Mouse (Mus musculus): ENCODE results near the gene Ppp1r12a. TPM values are rescaled to one million over a fixed set of nuclear protein-coding genes. Genes with fewer than 3 reads are reported as not detected.

Gene Ppp1r12a
- total and polyA plus RNA-seq, 2 experiments from 2014 or later, result 52.0 to 52.3 TPM

DNA sequence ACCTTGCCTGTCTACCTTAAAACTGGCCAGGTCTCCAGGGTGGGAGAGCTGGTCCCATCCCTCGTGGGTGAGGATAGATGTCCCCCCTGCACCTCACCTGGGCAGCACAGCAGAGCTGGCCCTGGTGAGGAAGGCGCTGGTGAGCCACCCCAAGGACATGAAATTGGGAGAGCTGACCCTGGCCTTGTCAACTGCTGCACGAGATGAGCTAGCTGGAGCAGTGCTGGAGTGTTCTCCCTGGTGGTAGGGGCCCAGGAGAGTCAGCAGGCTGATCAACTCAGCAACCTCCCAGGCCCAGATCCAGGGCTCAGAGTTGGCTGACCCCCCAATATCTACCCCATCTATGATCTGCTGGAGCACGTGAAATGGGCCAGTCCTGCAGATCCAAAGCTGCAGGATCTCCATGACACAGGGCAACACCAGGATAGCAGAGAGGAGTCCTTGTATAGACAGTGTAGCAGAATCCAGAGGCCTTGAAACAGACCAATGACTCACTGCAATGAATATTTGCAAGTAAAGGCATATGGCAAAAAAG is 17.9 kb upstream of the Ppp1r12a start:
- Histone ChIP-seq H3K36me3 (ENCODE audit: insufficient read depth, low read length) (no peaks in the 10 kb centered on the region), H3K4me1 (ENCODE audit: insufficient read depth, low read length) (no peaks in the 10 kb centered on the region), H3K27ac (no peak overlapping the region), H3K9ac (replicated peaks; ENCODE audit: low read length) (no peak overlapping the region), H3K4me2 (ENCODE audit: low read depth, low read length) (no peak overlapping the region), H3K9me3 (ENCODE audit: low read length) (no peaks in the 10 kb centered on the region), H3K4me3 (ENCODE audit: low read length) (no peak overlapping the region), H3K27me3 (ENCODE audit: insufficient read depth, low read length) (no peaks in the 10 kb centered on the region)
- WGBS, result 78% methylated on average over 4 of the region's 4 CpGs
- DNase-seq (ENCODE audit: low spot score) (no peak), ATAC-seq (no peak)
- TF ChIP-seq CTCF (IDR thresholded peaks at IDR 0.05; ENCODE audit: low read depth), result no peak

DNA sequence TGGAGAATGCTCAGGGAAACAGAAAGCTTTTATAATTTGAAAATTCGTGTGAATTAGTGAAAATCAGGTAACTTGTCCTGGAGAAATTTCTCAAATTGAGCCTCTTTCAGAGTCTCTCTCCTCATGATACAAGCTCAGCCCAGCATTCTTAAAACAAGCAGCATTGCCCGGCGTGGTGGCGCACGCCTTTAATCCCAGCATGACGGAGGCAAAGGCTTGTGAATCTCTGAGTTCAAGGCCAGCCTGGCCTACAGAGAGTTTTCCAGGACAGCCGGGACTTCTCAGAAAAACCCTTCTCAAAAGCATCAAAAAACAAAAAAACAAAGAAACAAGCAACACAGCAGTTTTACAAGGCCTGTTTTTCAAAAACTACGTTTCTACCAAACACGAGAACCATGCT is 16.3 kb upstream of the Ppp1r12a start:
- no peak overlapping the region for H3K27ac ChIP-seq
- no peaks in the 10 kb centered on the region for H3K9me3 ChIP-seq (ENCODE audit: low read length)
- TF ChIP-seq CTCF (IDR thresholded peaks at IDR 0.05; ENCODE audit: low read depth), result no peak
- H3K4me3 ChIP-seq (ENCODE audit: low read length), result no peak overlapping the region
- no peaks in the 10 kb centered on the region for H3K36me3 ChIP-seq (ENCODE audit: insufficient read depth, low read length)
- H3K9ac ChIP-seq (replicated peaks; ENCODE audit: low read length), result no peak overlapping the region
- no peak for DNase-seq (ENCODE audit: low spot score)
- H3K4me2 ChIP-seq (ENCODE audit: low read depth, low read length), result no peak overlapping the region
- 83% methylated on average over 9 of the region's 9 CpGs for WGBS
- no peak for ATAC-seq
- H3K27me3 ChIP-seq (ENCODE audit: insufficient read depth, low read length), result no peaks in the 10 kb centered on the region
- H3K4me1 ChIP-seq (ENCODE audit: insufficient read depth, low read length), result no peaks in the 10 kb centered on the region

- no peak for DNase-seq (ENCODE audit: low spot score)
- WGBS, result 84% methylated on average over 9 of the region's 9 CpGs
- Histone ChIP-seq H3K4me3 (ENCODE audit: low read length) (no peak overlapping the region), H3K4me1 (ENCODE audit: insufficient read depth, low read length) (no peaks in the 10 kb centered on the region), H3K27ac (no peak overlapping the region), H3K9me3 (ENCODE audit: low read length) (no peaks in the 10 kb centered on the region), H3K4me2 (ENCODE audit: low read depth, low read length) (no peak overlapping the region), H3K9ac (replicated peaks; ENCODE audit: low read length) (no peak overlapping the region), H3K36me3 (ENCODE audit: insufficient read depth, low read length) (no peaks in the 10 kb centered on the region), H3K27me3 (ENCODE audit: insufficient read depth, low read length) (no peaks in the 10 kb centered on the region)
- no peak for TF ChIP-seq CTCF (IDR thresholded peaks at IDR 0.05; ENCODE audit: low read depth)
- no peak for ATAC-seq
Observed at GRCm38 (mm10) chr10:108147031-108147430, 15.0 kb upstream of the Ppp1r12a start.

GRCm38 (mm10) chr10:108153301-108153700 is 8.7 kb upstream of the Ppp1r12a start:
- no peak overlapping the region for H3K4me3 ChIP-seq (ENCODE audit: low read length)
- no peak for DNase-seq (ENCODE audit: low spot score)

DNA sequence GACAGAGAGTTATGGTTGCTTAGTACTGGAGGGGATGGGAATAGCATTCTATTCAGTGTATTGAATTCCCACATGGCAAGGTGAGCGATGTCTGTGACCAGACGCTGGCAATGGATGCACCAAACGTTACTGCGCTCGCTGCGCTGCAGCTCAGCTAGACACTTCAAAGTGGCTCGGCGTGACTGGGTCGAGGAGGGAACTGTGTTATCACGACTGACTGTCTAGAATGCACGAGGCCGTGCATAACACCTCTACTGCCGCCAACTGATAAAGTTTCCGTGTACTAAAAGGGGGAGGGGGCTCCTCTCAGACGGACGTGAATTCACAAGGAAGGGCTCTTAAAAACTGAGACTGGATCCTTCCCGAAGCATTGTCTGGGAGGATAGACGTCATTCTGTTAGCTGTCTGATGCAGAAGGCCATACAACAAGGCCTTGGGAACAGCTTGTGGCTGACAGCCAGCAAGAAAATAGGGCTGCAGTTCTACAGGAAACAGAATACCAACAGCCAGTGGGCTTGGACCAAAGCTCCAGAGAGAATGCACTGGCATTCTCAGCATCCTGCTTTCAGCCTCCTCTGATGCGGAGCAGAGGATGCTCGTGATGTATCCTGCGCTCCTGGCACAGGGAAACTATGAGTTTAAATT is 6.8 kb upstream of the Ppp1r12a start:
- WGBS, result 70% methylated on average over 21 of the region's 21 CpGs
- H3K4me3 ChIP-seq (ENCODE audit: low read length), result no peak overlapping the region
- H3K4me2 ChIP-seq (ENCODE audit: low read depth, low read length), result no peak overlapping the region
- H3K36me3 ChIP-seq (ENCODE audit: insufficient read depth, low read length), result no peaks in the 10 kb centered on the region
- H3K9ac ChIP-seq (replicated peaks; ENCODE audit: low read length), result no peak overlapping the region
- no peaks in the 10 kb centered on the region for H3K4me1 ChIP-seq (ENCODE audit: insufficient read depth, low read length)
- DNase-seq (ENCODE audit: low spot score) (peak; percentile 38), ATAC-seq (peak; percentile 45)
- no peaks in the 10 kb centered on the region for H3K9me3 ChIP-seq (ENCODE audit: low read length)
- no peak for TF ChIP-seq CTCF (IDR thresholded peaks at IDR 0.05; ENCODE audit: low read depth)
- no peaks in the 10 kb centered on the region for H3K27me3 ChIP-seq (ENCODE audit: insufficient read depth, low read length)
- H3K27ac ChIP-seq, result no peak overlapping the region

More at GRCm38 (mm10) chr10:108153301-108153700, 8.7 kb upstream of the Ppp1r12a start:
- WGBS, result 82% methylated on average over 3 of the region's 3 CpGs
- Histone ChIP-seq H3K36me3 (ENCODE audit: insufficient read depth, low read length) (no peaks in the 10 kb centered on the region), H3K4me2 (ENCODE audit: low read depth, low read length) (no peak overlapping the region), H3K9ac (replicated peaks; ENCODE audit: low read length) (no peak overlapping the region), H3K27ac (no peak overlapping the region), H3K4me1 (ENCODE audit: insufficient read depth, low read length) (no peaks in the 10 kb centered on the region), H3K27me3 (ENCODE audit: insufficient read depth, low read length) (no peaks in the 10 kb centered on the region), H3K9me3 (ENCODE audit: low read length) (no peaks in the 10 kb centered on the region)
- no peak for ATAC-seq
- TF ChIP-seq CTCF (IDR thresholded peaks at IDR 0.05; ENCODE audit: low read depth), result no peak

DNA sequence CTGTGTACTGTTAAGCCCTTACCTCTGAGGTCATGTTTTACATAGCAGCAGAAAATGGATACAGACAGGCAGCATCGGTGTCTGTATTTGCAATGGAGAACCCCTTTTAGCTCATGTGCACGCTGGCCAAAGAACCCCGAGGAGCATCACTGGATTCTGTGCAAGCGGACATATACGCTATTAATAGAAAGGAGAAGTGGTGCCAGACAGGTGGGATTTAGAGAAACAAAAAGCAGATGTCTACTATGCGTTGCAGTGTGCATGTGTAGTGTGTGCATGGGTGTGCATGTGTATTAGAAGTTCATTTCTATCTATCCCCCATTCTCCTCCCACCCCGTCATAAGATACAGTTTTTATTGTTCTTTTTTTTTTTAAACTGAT is 6.3 kb upstream of the Ppp1r12a start:
- ATAC-seq, result no peak
- Histone ChIP-seq H3K4me3 (ENCODE audit: low read length) (no peak overlapping the region), H3K27ac (no peak overlapping the region)

DNA sequence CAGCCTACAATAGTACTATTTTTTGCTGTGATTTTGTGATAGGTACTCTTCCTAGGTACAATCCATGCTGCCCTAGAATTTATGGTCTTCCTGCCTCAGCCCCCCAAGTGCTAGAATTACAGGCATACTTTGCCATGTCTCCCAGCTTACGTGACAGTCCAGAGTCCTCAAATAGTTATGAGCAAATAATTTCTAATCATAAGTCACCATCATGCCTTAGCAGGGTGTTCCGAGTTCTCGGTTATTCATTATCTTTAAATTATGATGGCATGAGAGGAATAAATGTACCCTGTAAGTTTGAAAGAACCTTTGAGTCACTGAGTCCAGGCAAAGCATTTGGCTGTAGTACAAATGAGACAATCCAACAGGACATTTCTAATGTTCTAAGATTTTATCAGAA is 5.9 kb upstream of the Ppp1r12a start:
- ATAC-seq (no peak), DNase-seq (ENCODE audit: low spot score) (no peak)
- no peak for TF ChIP-seq CTCF (IDR thresholded peaks at IDR 0.05; ENCODE audit: low read depth)
- Histone ChIP-seq H3K27me3 (ENCODE audit: insufficient read depth, low read length) (no peaks in the 10 kb centered on the region), H3K4me2 (ENCODE audit: low read depth, low read length) (no peak overlapping the region), H3K27ac (no peak overlapping the region), H3K9ac (replicated peaks; ENCODE audit: low read length) (no peak overlapping the region), H3K36me3 (ENCODE audit: insufficient read depth, low read length) (no peaks in the 10 kb centered on the region), H3K4me1 (ENCODE audit: insufficient read depth, low read length) (no peaks in the 10 kb centered on the region; the same call in 1 of the 2 replicates), H3K9me3 (ENCODE audit: low read length) (no peaks in the 10 kb centered on the region), H3K4me3 (ENCODE audit: low read length) (no peak overlapping the region)
- 91% methylated on average over 3 of the region's 3 CpGs for WGBS

More for the DNA sequence above, 6.3 kb upstream of the Ppp1r12a start:
- Histone ChIP-seq H3K4me2 (ENCODE audit: low read depth, low read length) (no peak overlapping the region), H3K9me3 (ENCODE audit: low read length) (no peaks in the 10 kb centered on the region), H3K36me3 (ENCODE audit: insufficient read depth, low read length) (no peaks in the 10 kb centered on the region), H3K4me1 (ENCODE audit: insufficient read depth, low read length) (no peaks in the 10 kb centered on the region; the same call in 1 of the 2 replicates), H3K27me3 (ENCODE audit: insufficient read depth, low read length) (no peaks in the 10 kb centered on the region), H3K9ac (replicated peaks; ENCODE audit: low read length) (no peak overlapping the region)
- 80% methylated on average over 7 of the region's 7 CpGs for WGBS
- no peak for TF ChIP-seq CTCF (IDR thresholded peaks at IDR 0.05; ENCODE audit: low read depth)
- DNase-seq (ENCODE audit: low spot score), result no peak

Data from hindbrain, postnatal 0 days (tissue).